Mouse (Mus musculus): Measurements from ENCODE around the gene Fgfr1op2.

- TF ChIP-seq CTCF (IDR thresholded peaks at IDR 0.05; ENCODE audit: low read depth, low read length) (no peak), POLR2A (IDR thresholded peaks at IDR 0.05; ENCODE audit: borderline replicate concordance, low read depth, low read length) (no peak)
Observed at GRCm38 (mm10) chr6:146602601-146603000, 25.6 kb downstream of the Fgfr1op2 start.

Measured in bone marrow macrophage, adult 2 months (primary cell).